Mouse (Mus musculus) layer of hippocampus, adult 9-11 months (tissue): ENCODE data around the gene Gnptg.

Experiments used
- DNase-seq: peaks from one replicate; pipeline ENCODE4 v3.0.0; 2022

Gene Gnptg

GRCm38 (mm10) chr17:25188150-25189031, 51.5 kb downstream of the Gnptg start, which contains the start of gene Unkl:
Gene Unkl (plus strand): TSS chr17:25188397.
- peak; percentile 60 for DNase-seq

- no peak for DNase-seq
These were observed 52.2 kb downstream of the Gnptg start for GRCm38 (mm10) chr17:25187784-25188149.

- no peak for DNase-seq
These were observed 55.0 kb downstream of the Gnptg start for GRCm38 (mm10) chr17:25184961-25185360.

GRCm38 (mm10) chr17:25184129-25184691, 55.7 kb downstream of the Gnptg start, which contains the start of gene BC003965:
Gene BC003965 (plus strand): TSS chr17:25184554.
- DNase-seq: peak; percentile 96
